Mouse (Mus musculus): ENCODE measurements around the gene Nell2.

- no peak for TF ChIP-seq CTCF (IDR thresholded peaks at IDR 0.05; ENCODE audit: extremely low read depth, insufficient read depth, low read length)
- TF ChIP-seq POLR2A (IDR thresholded peaks at IDR 0.05; ENCODE audit: extremely low read depth, insufficient read depth, low read length), result no peak
Measured at GRCm38 (mm10) chr15:95418641-95419040, 109.7 kb downstream of the Nell2 start.

Data from cortical plate, adult 2 months (tissue).